Mouse (Mus musculus) hindbrain, postnatal 0 days (tissue): ENCODE measurements around the gene Cdc26. TPM values are rescaled to one million over a fixed set of nuclear protein-coding genes. Genes with fewer than 3 reads are reported as not detected.

Experiments
- ATAC-seq: fragments of 200-750 bp; cut with Nextera tagmentation; 2 replicates; pipeline ENCODE4 v1.8.0; 2017; ENCODE audit warnings: mild to moderate bottlenecking, moderate TSS enrichment, moderate library complexity
- DNase-seq: peaks from one replicate; pipeline ENCODE4 v3.0.0-alpha.2; 2015; ENCODE audit warnings: low spot score
- H3K27ac ChIP-seq: fragments of 300-500 bp; sonication (generic); 2 replicates; pipeline ENCODE4 v1.5.1; 2014; ENCODE audit warnings: mild to moderate bottlenecking
- H3K27me3 ChIP-seq: fragments of 300-500 bp; sonication (generic); 2 replicates; pipeline ENCODE4 v1.6.1; 2014; ENCODE audit warnings: low read length, mixed read lengths; ENCODE audit not compliant: insufficient read depth
- H3K36me3 ChIP-seq: fragments of 300-500 bp; sonication (generic); 2 replicates; pipeline ENCODE4 v1.6.1; 2014; ENCODE audit warnings: low read length, mixed read lengths; ENCODE audit not compliant: insufficient read depth
- H3K4me1 ChIP-seq: fragments of 300-500 bp; sonication (generic); 2 replicates; pipeline ENCODE4 v1.6.1; 2014; ENCODE audit warnings: antibody characterized with exemption, low read length, mixed read lengths; ENCODE audit not compliant: insufficient read depth
- H3K4me2 ChIP-seq: fragments of 300-500 bp; sonication (generic); 2 replicates; pipeline ENCODE4 v1.6.1; 2014; ENCODE audit warnings: low read depth, mild to moderate bottlenecking, low read length, moderate library complexity, mixed read lengths
- H3K4me3 ChIP-seq: fragments of 300-500 bp; sonication (generic); 2 replicates; pipeline ENCODE4 v1.5.1; 2014; ENCODE audit warnings: low read length
- H3K9ac ChIP-seq: fragments of 300-500 bp; sonication (generic); replicated peaks from 2 replicates; pipeline ENCODE4 v1.6.1; 2014; ENCODE audit warnings: mild to moderate bottlenecking, low read length, moderate library complexity, mixed read lengths
- H3K9me3 ChIP-seq: fragments of 300-500 bp; sonication (generic); 2 replicates; pipeline ENCODE4 v1.6.1; 2016; ENCODE audit warnings: low read length, mixed read lengths
- CTCF ChIP-seq: IDR thresholded peaks from 2 replicates; pipeline ENCODE4 v1.5.1; 2016; ENCODE audit warnings: antibody characterized with exemption, control low read depth, low read depth
- WGBS: fragments of 180-500 bp; shearing (Covaris S2); extraction: QIAGEN DNeasy Blood & Tissue Kit; methylation state at CpG from one replicate; pipeline ENCODE4 v1.1.7; 2014; 5-methylcytosine and 5-hydroxymethylcytosine counted together
- polyA plus RNA-seq: library from polyadenylated mRNA; unstranded; fragments of >200 nt; fragmentation: Nextera tagmentation; extraction: Ambion mirVana; gene quantifications from 2 replicates; pipeline ENCODE4 v1.2.1, GENCODE M21; 2015
- total RNA-seq: library from RNA; depleted of rRNA; stranded (reverse); fragments of >200 nt; gene quantifications from 2 replicates; pipeline ENCODE4 v1.2.3, GENCODE M21; 2014

The Cdc26 gene
- total and polyA plus RNA-seq, 2 experiments from 2014 or later, result 30.1 to 75.2 TPM

GRCm38 (mm10) chr4:62406133-62406532 is 2.3 kb downstream of the Cdc26 start:
- no peak for ATAC-seq
- Histone ChIP-seq H3K4me1 (0 out of 2 replicates have a peak, but pooled peaks cover 18% of the 10 kb centered on the region), H3K4me3 (no peak overlapping the region), H3K9me3 (no peaks in the 10 kb centered on the region), H3K27ac (no peak overlapping the region), H3K36me3 (peaks cover 16% of the 10 kb centered on the region; the same call in 1 of the 2 replicates), H3K9ac (no peak overlapping the region), H3K4me2 (no peak overlapping the region), H3K27me3 (no peaks in the 10 kb centered on the region)
- TF ChIP-seq CTCF, result no peak
- 62% methylated on average over 4 of the region's 4 CpGs for WGBS
- DNase-seq, result no peak

- no peaks in the 10 kb centered on the region for H3K27me3 ChIP-seq
- H3K4me2 ChIP-seq, result no peak overlapping the region
- DNase-seq (no peak), ATAC-seq (no peak)
- H3K4me1 ChIP-seq, result no peaks in the 10 kb centered on the region
- peaks cover 69% of the 10 kb centered on the region for H3K36me3 ChIP-seq
- H3K27ac ChIP-seq, result no peak overlapping the region
- TF ChIP-seq CTCF, result no peak
- no peak overlapping the region for H3K4me3 ChIP-seq
- no peaks in the 10 kb centered on the region for H3K9me3 ChIP-seq
- no peak overlapping the region for H3K9ac ChIP-seq
- 94% methylated on average over 3 of the region's 3 CpGs for WGBS
Measured at GRCm38 (mm10) chr4:62398956-62399355, 9.5 kb downstream of the Cdc26 start.

GRCm38 (mm10) chr4:62397616-62398365 is 10.7 kb downstream of the Cdc26 start:
- no peak overlapping the region for H3K27ac ChIP-seq
- H3K27me3 ChIP-seq, result no peaks in the 10 kb centered on the region
- no peak for ATAC-seq
- whole genome bisulfite sequencing, result 82% methylated on average over 4 of the region's 4 CpGs
- DNase-seq, result no peak
- no peak overlapping the region for H3K4me3 ChIP-seq
- H3K36me3 ChIP-seq, result peaks cover 72% of the 10 kb centered on the region
- no peaks in the 10 kb centered on the region for H3K9me3 ChIP-seq
- no peak overlapping the region for H3K4me2 ChIP-seq
- TF ChIP-seq CTCF, result no peak
- no peaks in the 10 kb centered on the region for H3K4me1 ChIP-seq
- H3K9ac ChIP-seq, result no peak overlapping the region

GRCm38 (mm10) chr4:62395806-62396205 is 12.6 kb downstream of the Cdc26 start:
- H3K36me3 ChIP-seq, result peaks cover 62% of the 10 kb centered on the region
- 97% methylated on average over 1 of the region's 1 CpGs for WGBS

GRCm38 (mm10) chr4:62393459-62393858 is 15.0 kb downstream of the Cdc26 start:
- no peak overlapping the region for H3K4me2 ChIP-seq
- H3K27me3 ChIP-seq, result no peaks in the 10 kb centered on the region
- no peak for ATAC-seq
- DNase-seq, result no peak
- WGBS, result 25% methylated on average over 6 of the region's 6 CpGs
- no peak overlapping the region for H3K27ac ChIP-seq
- H3K9ac ChIP-seq, result no peak overlapping the region
- no peaks in the 10 kb centered on the region for H3K9me3 ChIP-seq
- peaks cover 40% of the 10 kb centered on the region for H3K36me3 ChIP-seq
- no peak overlapping the region for H3K4me3 ChIP-seq
- H3K4me1 ChIP-seq, result no peaks in the 10 kb centered on the region
- no peak for TF ChIP-seq CTCF

More at GRCm38 (mm10) chr4:62395806-62396205, 12.6 kb downstream of the Cdc26 start:
- Histone ChIP-seq H3K27me3 (no peaks in the 10 kb centered on the region), H3K4me3 (no peak overlapping the region), H3K4me1 (no peaks in the 10 kb centered on the region), H3K9ac (no peak overlapping the region), H3K27ac (no peak overlapping the region), H3K4me2 (no peak overlapping the region), H3K9me3 (no peaks in the 10 kb centered on the region)
- ATAC-seq, result no peak
- no peak for TF ChIP-seq CTCF
- no peak for DNase-seq

- no peak for TF ChIP-seq CTCF
- Histone ChIP-seq H3K27ac (no peak overlapping the region), H3K36me3 (peaks cover 29% of the 10 kb centered on the region), H3K27me3 (no peaks in the 10 kb centered on the region), H3K9ac (no peak overlapping the region), H3K4me3 (no peak overlapping the region), H3K9me3 (no peaks in the 10 kb centered on the region), H3K4me1 (no peaks in the 10 kb centered on the region), H3K4me2 (no peak overlapping the region)
- ATAC-seq (no peak), DNase-seq (no peak)
- 85% methylated on average over 7 of the region's 7 CpGs for WGBS
Measured at GRCm38 (mm10) chr4:62391892-62392291, 16.6 kb downstream of the Cdc26 start.
